Mouse (Mus musculus) small intestine, adult 2 months (tissue): Measurements from ENCODE around the gene C5ar2. TPM values are rescaled to one million over a fixed set of nuclear protein-coding genes. Genes with fewer than 3 reads are reported as not detected.
"Not testable (repeated sequence)": the region's sequence is repeated elsewhere in the genome, so short reads cannot be mapped to it uniquely, and the experiment has no call there.

Experiments
- H3K27ac ChIP-seq: fragments of 200-500 bp; 2 replicates; pipeline ENCODE4 v1.5.1; 2012; ENCODE audit warnings: low read depth, low read length, control low read depth, inconsistent platforms; ENCODE audit not compliant: insufficient read depth
- H3K27me3 ChIP-seq: fragments of 200-500 bp; 2 replicates; pipeline ENCODE4 v1.6.1; 2012; ENCODE audit warnings: mild to moderate bottlenecking, moderate library complexity, low read length, inconsistent platforms; ENCODE audit not compliant: control insufficient read depth, insufficient read depth
- H3K36me3 ChIP-seq: fragments of 200-500 bp; 2 replicates; pipeline ENCODE4 v1.6.1; 2012; ENCODE audit warnings: mild to moderate bottlenecking, low read length, control low read depth, inconsistent platforms; ENCODE audit not compliant: control insufficient read depth, insufficient read depth
- H3K4me1 ChIP-seq: fragments of 200-500 bp; 2 replicates; pipeline ENCODE4 v1.6.1; 2012; ENCODE audit warnings: low read length, inconsistent platforms, mixed read lengths; ENCODE audit not compliant: control insufficient read depth, insufficient read depth, insufficient read length
- H3K4me3 ChIP-seq: fragments of 200-500 bp; 2 replicates; pipeline ENCODE4 v1.5.1; 2012; ENCODE audit warnings: low read depth, mild to moderate bottlenecking, control low read depth, inconsistent platforms, low read length, moderate library complexity
- CTCF ChIP-seq: fragments of 200-500 bp; IDR thresholded peaks from 2 replicates; pipeline ENCODE4 v1.5.1; 2012; ENCODE audit warnings: low read depth, mild to moderate bottlenecking, control low read depth, inconsistent platforms, low read length, moderate library complexity, mixed read lengths; ENCODE audit not compliant: insufficient replicate concordance, insufficient read length; ENCODE audit errors: extremely low read depth
- POLR2A ChIP-seq: fragments of 200-500 bp; IDR thresholded peaks from 2 replicates; pipeline ENCODE4 v1.6.1; 2012; ENCODE audit warnings: low read depth, mild to moderate bottlenecking, control low read depth, inconsistent platforms, low read length, moderate library complexity
- WGBS: fragments of 180-500 bp; shearing (Covaris S2); methylation state at CpG from one replicate; pipeline ENCODE4 v1.1.7; 2018; 5-methylcytosine and 5-hydroxymethylcytosine counted together
- polyA plus RNA-seq: library from polyadenylated mRNA; depleted of rRNA; stranded (reverse); fragments of >200 nt; gene quantifications from 2 replicates; pipeline ENCODE4 v1.2.3, GENCODE M21; 2012

Gene C5ar2
- polyA plus RNA-seq, 1 experiment, result 0.32 TPM

DNA sequence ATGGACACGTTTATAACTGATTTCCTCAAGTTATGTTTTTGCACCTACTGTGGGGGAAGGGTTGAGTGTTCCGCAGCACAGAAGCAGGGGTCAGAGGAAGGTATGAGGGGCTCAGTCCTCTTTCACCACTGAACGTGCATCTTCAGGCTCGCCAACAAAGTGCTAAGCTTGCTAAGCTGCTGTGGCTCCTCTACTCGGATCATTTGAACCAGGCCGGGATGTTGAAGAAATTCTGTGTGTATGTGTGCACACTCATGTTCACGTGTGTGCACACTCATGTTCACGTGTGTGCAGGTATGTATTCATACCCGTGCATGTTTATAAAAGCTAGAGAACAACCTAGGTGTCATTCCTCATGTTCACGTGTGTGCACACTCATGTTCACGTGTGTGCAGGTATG lies 21.9 kb upstream of the C5ar2 start:
- H3K27me3 ChIP-seq, result no peaks in the 10 kb centered on the region
- TF ChIP-seq CTCF (no peak), POLR2A (no peak)
- no peaks in the 10 kb centered on the region for H3K4me1 ChIP-seq
- 89% methylated on average over 11 of the region's 11 CpGs for WGBS
- no peaks in the 10 kb centered on the region for H3K36me3 ChIP-seq
- no peak overlapping the region for H3K27ac ChIP-seq
- H3K4me3 ChIP-seq, result no peak overlapping the region

DNA sequence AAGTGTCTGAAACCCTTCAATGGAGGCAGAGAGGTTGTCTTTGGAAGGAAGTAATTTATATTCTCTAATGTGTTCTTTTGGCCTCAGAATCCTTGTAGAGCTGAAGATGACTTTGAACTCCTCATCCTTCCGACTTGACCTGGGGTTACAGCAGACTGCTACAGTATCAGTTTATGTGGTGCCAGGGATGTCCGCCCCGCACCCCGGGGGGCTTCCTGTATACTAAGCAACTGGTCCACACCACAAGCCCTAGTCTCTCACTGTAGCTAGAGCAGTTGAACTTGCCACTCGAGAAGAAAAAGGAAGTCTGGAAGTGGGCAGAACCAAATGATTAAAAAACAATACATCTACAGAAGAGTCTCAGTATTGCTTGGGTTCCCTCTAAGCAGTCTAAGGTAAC lies 19.9 kb upstream of the C5ar2 start:
- Histone ChIP-seq H3K27me3 (no peaks in the 10 kb centered on the region), H3K4me3 (no peak overlapping the region), H3K36me3 (no peaks in the 10 kb centered on the region), H3K4me1 (no peaks in the 10 kb centered on the region), H3K27ac (no peak overlapping the region)
- TF ChIP-seq CTCF (no peak), POLR2A (no peak)
- WGBS, result 64% methylated on average over 5 of the region's 5 CpGs

DNA sequence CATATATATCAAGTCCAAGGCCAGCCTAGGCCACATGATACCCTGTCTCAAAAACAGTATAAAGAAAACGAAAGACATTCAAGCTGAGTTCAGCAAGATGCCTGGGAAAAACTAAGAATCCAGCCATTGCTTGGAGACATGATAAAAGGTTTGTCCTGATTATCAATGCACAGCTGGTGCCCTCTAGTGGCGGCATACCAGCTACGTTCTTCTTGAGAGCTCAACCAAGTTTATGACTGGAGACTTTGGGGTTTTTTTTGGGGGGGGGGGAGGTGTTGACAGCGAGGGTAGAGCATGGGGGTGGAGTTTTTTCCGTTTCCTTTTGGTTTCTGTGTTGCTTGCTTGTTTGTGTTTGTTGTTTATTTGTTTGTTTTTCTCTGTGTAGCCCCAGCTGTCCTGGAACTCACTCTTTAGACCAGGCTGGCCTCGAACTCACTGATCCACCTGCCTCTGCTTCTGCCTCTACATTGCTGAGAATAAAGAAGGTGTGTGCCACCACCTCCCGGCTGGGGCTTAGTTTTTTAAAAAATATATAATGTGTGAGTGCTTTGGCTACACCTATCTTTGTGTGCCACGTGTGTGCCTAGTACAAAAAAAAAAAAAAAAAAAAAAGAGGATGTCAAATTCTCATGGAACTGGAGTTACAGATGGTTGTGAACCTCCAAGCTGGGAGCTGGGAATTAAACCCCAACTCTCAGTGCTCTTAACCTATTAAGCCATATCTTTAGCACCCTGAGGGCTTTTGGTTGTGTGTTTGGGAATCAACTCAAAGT lies 19.2 kb upstream of the C5ar2 start:
- Histone ChIP-seq H3K4me1 (no peaks in the 10 kb centered on the region), H3K36me3 (no peaks in the 10 kb centered on the region), H3K27ac (no peak overlapping the region), H3K4me3 (no peak overlapping the region), H3K27me3 (no peaks in the 10 kb centered on the region)
- WGBS, result 19% methylated on average over 8 of the region's 8 CpGs
- TF ChIP-seq POLR2A, result no peak
- peak; percentile 42; the same call in 1 of the 2 replicates for TF ChIP-seq CTCF

DNA sequence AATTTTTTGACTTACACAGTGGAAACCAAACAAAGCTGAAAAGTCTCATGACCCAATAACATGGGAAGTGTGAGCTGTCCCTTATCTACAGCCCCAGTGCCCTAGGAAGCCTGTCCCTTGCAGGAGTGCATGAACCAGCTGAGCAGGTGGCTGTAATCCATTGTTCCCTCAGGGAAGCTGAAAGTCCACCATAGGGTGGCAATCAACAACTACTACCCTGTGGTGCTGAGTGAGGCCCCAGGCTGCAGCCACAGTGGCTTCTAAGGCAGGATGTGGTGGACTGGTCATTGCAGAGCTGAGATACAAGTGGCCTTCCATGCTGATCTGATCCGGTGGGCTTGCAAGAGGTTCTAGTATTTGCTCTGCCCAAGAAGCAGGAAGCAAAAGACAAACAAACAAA lies 17.1 kb upstream of the C5ar2 start:
- 25% methylated on average over 1 of the region's 1 CpGs for WGBS
- TF ChIP-seq CTCF, result no peak
- no peak for TF ChIP-seq POLR2A
- Histone ChIP-seq H3K27me3 (no peaks in the 10 kb centered on the region), H3K27ac (no peak overlapping the region), H3K4me1 (no peaks in the 10 kb centered on the region), H3K36me3 (no peaks in the 10 kb centered on the region), H3K4me3 (no peak overlapping the region)

DNA sequence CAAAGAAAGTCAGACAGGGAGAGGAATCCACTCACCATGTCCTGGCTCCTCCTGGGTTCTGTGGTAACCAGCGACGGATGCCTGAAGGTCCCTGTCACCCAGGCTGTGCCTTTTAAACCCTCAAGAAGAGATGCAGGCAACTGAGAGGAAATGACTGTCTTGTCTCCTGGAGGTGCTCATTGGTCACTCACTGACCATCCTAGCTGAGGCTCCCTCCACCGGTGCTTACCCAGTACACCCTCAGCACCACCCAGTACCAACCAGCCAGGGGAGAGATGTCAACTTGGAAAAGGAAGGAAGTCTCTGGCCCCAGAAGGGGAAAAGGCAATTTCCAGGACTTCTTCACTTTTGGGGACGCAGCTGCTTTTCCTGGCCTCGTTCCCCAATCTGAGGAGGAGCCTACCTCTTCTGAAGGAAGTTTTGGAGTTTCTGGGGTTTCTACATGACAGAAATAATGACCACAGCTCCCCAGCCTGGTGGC lies 15.2 kb upstream of the C5ar2 start, which contains the start of gene C5ar1:
Gene C5ar1, minus strand, starts transcription at position 431 of the 481 bp plus-strand sequence.
- H3K4me1 ChIP-seq, result no peaks in the 10 kb centered on the region
- H3K4me3 ChIP-seq, result peak within 1 kb of the TSS; percentile 2
- no peaks in the 10 kb centered on the region for H3K27me3 ChIP-seq
- no peaks in the 10 kb centered on the region for H3K36me3 ChIP-seq
- 71% methylated on average over 5 of the region's 5 CpGs for WGBS
- TF ChIP-seq POLR2A (no peak), CTCF (no peak)
- peak within 1 kb of the TSS; percentile 2; the same call in 1 of the 2 replicates for H3K27ac ChIP-seq

DNA sequence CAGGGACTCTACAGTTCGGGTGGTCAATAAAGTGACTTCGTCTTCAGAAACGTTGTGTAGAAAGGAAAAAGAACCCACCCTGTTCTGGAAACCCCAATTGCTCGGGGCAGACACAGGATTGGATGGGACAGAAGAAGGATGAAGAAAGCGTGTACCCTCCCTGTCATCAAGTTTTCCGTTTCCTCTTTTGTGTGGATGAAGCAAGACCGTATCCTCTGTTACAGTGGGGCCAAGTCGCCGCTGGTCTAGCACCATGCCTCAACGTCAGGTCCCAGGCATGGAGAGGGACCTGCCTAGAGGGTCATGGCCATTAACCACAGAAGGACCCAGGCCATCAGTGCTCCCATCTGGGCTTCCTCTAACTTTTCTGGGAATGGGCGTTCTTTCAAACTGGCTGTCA lies 13.9 kb upstream of the C5ar2 start:
- Histone ChIP-seq H3K36me3 (no peaks in the 10 kb centered on the region), H3K27ac (peak overlapping the region; percentile 14; the same call in 1 of the 2 replicates), H3K4me1 (no peaks in the 10 kb centered on the region), H3K27me3 (no peaks in the 10 kb centered on the region), H3K4me3 (peak overlapping the region; percentile 11; the same call in 1 of the 2 replicates)
- WGBS, result 84% methylated on average over 11 of the region's 11 CpGs
- TF ChIP-seq POLR2A, result no peak
- TF ChIP-seq CTCF, result no peak

DNA sequence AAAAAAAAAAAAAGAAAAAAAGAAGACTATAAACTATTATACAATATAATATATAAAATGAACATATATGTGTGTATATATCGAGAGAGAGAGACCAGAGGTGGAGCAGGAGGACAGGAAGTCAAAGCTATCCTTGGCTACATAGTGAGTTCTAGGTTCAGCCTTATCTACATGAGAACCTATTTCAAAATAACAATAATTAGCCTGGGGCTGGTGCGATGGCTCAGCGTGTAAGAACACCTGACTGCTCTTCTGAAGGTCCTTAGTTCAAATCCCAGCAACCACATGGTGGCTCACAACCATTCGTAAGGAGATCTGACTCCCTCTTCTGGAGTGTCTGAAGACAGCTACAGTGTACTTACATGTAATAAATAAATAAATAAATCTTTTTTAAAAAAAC lies 12.0 kb upstream of the C5ar2 start:
- not testable (repeated sequence) for H3K4me1 ChIP-seq, H3K27me3 ChIP-seq, H3K36me3 ChIP-seq, H3K4me3 ChIP-seq, H3K27ac ChIP-seq
- 71% methylated on average over 4 of the region's 4 CpGs for WGBS
